Mouse (Mus musculus): Measurements from ENCODE around the gene Tmem229b. TPM values are rescaled to one million over a fixed set of nuclear protein-coding genes. Genes with fewer than 3 reads are reported as not detected.

Tmem229b gene
- total and polyA plus RNA-seq, 2 experiments from 2014 or later = 63.2 to 214 TPM

DNA sequence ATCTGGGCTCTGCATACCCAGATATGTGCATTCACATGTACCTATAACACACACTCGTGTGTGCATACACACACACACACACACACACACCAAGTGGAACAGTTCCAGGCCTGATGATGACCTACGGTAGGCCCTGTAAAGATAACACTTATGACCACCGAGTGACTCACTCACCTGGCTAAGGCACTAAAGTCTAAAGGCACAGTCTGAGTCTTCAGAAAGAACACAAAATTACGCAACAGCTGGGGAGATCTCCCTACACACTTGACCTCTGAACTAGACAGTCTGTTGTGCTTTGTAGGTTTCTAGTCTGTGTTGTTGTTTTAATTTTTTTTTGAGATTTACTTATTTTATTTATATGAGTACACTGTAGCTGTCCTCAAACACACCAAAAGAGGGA lies 93.0 kb downstream of the Tmem229b start:
- H3K4me2 ChIP-seq (ENCODE audit: low read depth, low read length, poor library complexity, severe bottlenecking) = no peak overlapping the region
- H3K27me3 ChIP-seq (ENCODE audit: insufficient read depth, low read length) = peaks cover 27% of the 10 kb centered on the region; the same call in 1 of the 2 replicates
- no peak overlapping the region for H3K9ac ChIP-seq (replicated peaks; ENCODE audit: low read length, poor library complexity, severe bottlenecking)
- ATAC-seq (ENCODE audit: low FRiP score) (no peak), DNase-seq (ENCODE audit: low spot score) (no peak)
- no peaks in the 10 kb centered on the region for H3K9me3 ChIP-seq (ENCODE audit: low read length)
- no peaks in the 10 kb centered on the region for H3K36me3 ChIP-seq (ENCODE audit: insufficient read depth, low read length)
- H3K27ac ChIP-seq (ENCODE audit: low read depth, low read length) = no peak overlapping the region
- TF ChIP-seq CTCF (IDR thresholded peaks at IDR 0.05) = no peak
- H3K4me3 ChIP-seq (ENCODE audit: low read depth, low read length) = no peak overlapping the region
- WGBS = 87% methylated on average over 4 of the region's 4 CpGs
- H3K4me1 ChIP-seq (ENCODE audit: insufficient read depth, low read length) = 0 out of 2 replicates have a peak, but pooled peaks cover 4% of the 10 kb centered on the region

Other genes with a start within 250 kb of the Tmem229b start
- gene Atp6v1d, start 146.0 kb downstream of the Tmem229b start, total RNA-seq (2014; rRNA removed) = 48.1 and 86.9 TPM in 2 replicates
- gene Atp6v1d, start 146.0 kb downstream of the Tmem229b start, polyA plus RNA-seq (2015; fragmentation: Nextera tagmentation; extraction: Ambion mirVana) = 197 TPM in 2 replicates
- 35.1 and 47.0 TPM in 2 replicates for gene Eif2s1, start 145.8 kb downstream of the Tmem229b start, total RNA-seq (2014; rRNA removed)
- gene Eif2s1, start 145.8 kb downstream of the Tmem229b start, polyA plus RNA-seq (2015; fragmentation: Nextera tagmentation; extraction: Ambion mirVana) = 80.5 and 86.3 TPM in 2 replicates
- 2.0 and 3.8 TPM in 2 replicates for gene Plek2, start 100.7 kb downstream of the Tmem229b start, total RNA-seq (2014; rRNA removed)
- gene Plek2, start 100.7 kb downstream of the Tmem229b start, polyA plus RNA-seq (2015; fragmentation: Nextera tagmentation; extraction: Ambion mirVana) = 3.2 and 4.0 TPM in 2 replicates
- gene Plekhh1, start 21.5 kb upstream of the Tmem229b start, total RNA-seq (2014; rRNA removed) = 5.4 and 6.1 TPM in 2 replicates
- gene Plekhh1, start 21.5 kb upstream of the Tmem229b start, polyA plus RNA-seq (2015; fragmentation: Nextera tagmentation; extraction: Ambion mirVana) = 1.00 and 1.1 TPM in 2 replicates
- gene Pigh, start 82.0 kb upstream of the Tmem229b start, total RNA-seq (2014; rRNA removed) = 12.6 and 20.0 TPM in 2 replicates
- 12.5 and 14.1 TPM in 2 replicates for gene Pigh, start 82.0 kb upstream of the Tmem229b start, polyA plus RNA-seq (2015; fragmentation: Nextera tagmentation; extraction: Ambion mirVana)
- gene Arg2, start 123.2 kb upstream of the Tmem229b start, total RNA-seq (2014; rRNA removed) = 13.6 and 16.5 TPM in 2 replicates
- gene Arg2, start 123.2 kb upstream of the Tmem229b start, polyA plus RNA-seq (2015; fragmentation: Nextera tagmentation; extraction: Ambion mirVana) = 22.5 and 23.3 TPM in 2 replicates
- gene Vti1b, start 165.0 kb upstream of the Tmem229b start, total RNA-seq (2014; rRNA removed) = 83.0 and 98.8 TPM in 2 replicates
- gene Vti1b, start 165.0 kb upstream of the Tmem229b start, polyA plus RNA-seq (2015; fragmentation: Nextera tagmentation; extraction: Ambion mirVana) = 228 and 230 TPM in 2 replicates
- gene Rdh11, start 184.7 kb upstream of the Tmem229b start, total RNA-seq (2014; rRNA removed) = 46.8 and 50.8 TPM in 2 replicates
- 35.3 and 40.9 TPM in 2 replicates for gene Rdh11, start 184.7 kb upstream of the Tmem229b start, polyA plus RNA-seq (2015; fragmentation: Nextera tagmentation; extraction: Ambion mirVana)
- 0.93 and 1.3 TPM in 2 replicates for gene Rdh12, start 201.3 kb upstream of the Tmem229b start, total RNA-seq (2014; rRNA removed)
- gene Rdh12, start 201.3 kb upstream of the Tmem229b start, polyA plus RNA-seq (2015; fragmentation: Nextera tagmentation; extraction: Ambion mirVana) = 1.0 and 1.3 TPM in 2 replicates

All from midbrain, postnatal 0 days (tissue).